Mouse (Mus musculus) spleen, adult 2 months (tissue): ENCODE measurements around the gene Ablim1.

Source experiments
- CTCF ChIP-seq: fragments of 200-500 bp; IDR thresholded peaks from 2 replicates; pipeline ENCODE4 v1.5.1; 2011; ENCODE audit warnings: mild to moderate bottlenecking, inconsistent platforms; ENCODE audit not compliant: insufficient read depth, insufficient read length, insufficient replicate concordance; ENCODE audit errors: extremely low read depth
- POLR2A ChIP-seq: fragments of 200-500 bp; IDR thresholded peaks from 2 replicates; pipeline ENCODE4 v1.6.1; 2011; ENCODE audit warnings: low read depth, low read length, inconsistent platforms

DNA sequence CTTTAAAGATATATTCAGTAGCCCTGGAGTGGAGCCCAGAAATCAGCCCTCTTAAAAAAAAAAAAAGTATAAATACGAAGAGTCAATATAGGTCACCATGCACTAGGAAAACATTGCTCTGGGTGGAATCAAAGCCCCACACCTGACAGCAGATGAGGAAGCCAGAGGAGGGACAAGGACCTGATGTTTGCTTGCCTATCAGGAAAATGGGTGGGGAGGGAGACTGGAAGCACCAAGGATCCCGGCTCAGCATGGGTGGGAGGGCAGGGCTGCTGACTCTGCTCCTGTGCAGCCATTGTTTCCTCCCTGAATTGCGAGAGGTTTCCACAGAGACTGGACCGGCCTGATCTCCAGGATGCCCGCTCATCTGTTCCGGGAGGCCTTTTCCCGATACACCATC lies 223.4 kb downstream of the Ablim1 start:
- TF ChIP-seq POLR2A = no peak
- TF ChIP-seq CTCF = no peak
